Mouse (Mus musculus): ENCODE data around the gene Ephx1. TPM values are rescaled to one million over a fixed set of nuclear protein-coding genes. Genes with fewer than 3 reads are reported as not detected.

The Ephx1 gene
- total and polyA plus RNA-seq, 2 experiments from 2014 or later = 13.3 to 15.2 TPM

- ATAC-seq = no peak
These were observed 74.3 kb downstream of the Ephx1 start for GRCm38 (mm10) chr1:180946448-180946847.

GRCm38 (mm10) chr1:180945001-180945980, 75.4 kb downstream of the Ephx1 start:
- H3K27ac ChIP-seq = no peak overlapping the region
- peaks cover 11% of the 10 kb centered on the region for H3K27me3 ChIP-seq (ENCODE audit: insufficient read depth, low read length)
- H3K4me1 ChIP-seq (ENCODE audit: insufficient read depth, low read length) = peaks cover 6% of the 10 kb centered on the region; the same call in 1 of the 2 replicates
- no peak overlapping the region for H3K9ac ChIP-seq (replicated peaks; ENCODE audit: low read length)
- peak; percentile 56 for DNase-seq (ENCODE audit: low spot score)
- peak; percentile 82 for ATAC-seq
- H3K36me3 ChIP-seq (ENCODE audit: insufficient read depth, low read length) = no peaks in the 10 kb centered on the region
- 32% methylated on average over 20 of the region's 20 CpGs for WGBS
- no peak for TF ChIP-seq CTCF (IDR thresholded peaks at IDR 0.05; ENCODE audit: low read depth)
- no peaks in the 10 kb centered on the region for H3K9me3 ChIP-seq (ENCODE audit: low read length)
- no peak overlapping the region for H3K4me3 ChIP-seq (ENCODE audit: low read length)
- H3K4me2 ChIP-seq (ENCODE audit: low read depth, low read length) = no peak overlapping the region

More at GRCm38 (mm10) chr1:180946448-180946847, 74.3 kb downstream of the Ephx1 start:
- DNase-seq (ENCODE audit: low spot score) = no peak
- WGBS = 64% methylated on average over 6 of the region's 6 CpGs
- H3K4me1 ChIP-seq (ENCODE audit: insufficient read depth, low read length) = peaks cover 6% of the 10 kb centered on the region; the same call in 1 of the 2 replicates
- H3K36me3 ChIP-seq (ENCODE audit: insufficient read depth, low read length) = no peaks in the 10 kb centered on the region
- H3K27ac ChIP-seq = no peak overlapping the region
- no peaks in the 10 kb centered on the region for H3K9me3 ChIP-seq (ENCODE audit: low read length)
- H3K27me3 ChIP-seq (ENCODE audit: insufficient read depth, low read length) = peaks cover 7% of the 10 kb centered on the region; the same call in 1 of the 2 replicates
- H3K9ac ChIP-seq (replicated peaks; ENCODE audit: low read length) = no peak overlapping the region
- no peak overlapping the region for H3K4me2 ChIP-seq (ENCODE audit: low read depth, low read length)
- TF ChIP-seq CTCF (IDR thresholded peaks at IDR 0.05; ENCODE audit: low read depth) = no peak
- no peak overlapping the region for H3K4me3 ChIP-seq (ENCODE audit: low read length)

- Histone ChIP-seq H3K27ac (no peak overlapping the region), H3K9ac (replicated peaks; ENCODE audit: low read length) (no peak overlapping the region), H3K4me2 (ENCODE audit: low read depth, low read length) (no peak overlapping the region), H3K9me3 (ENCODE audit: low read length) (no peaks in the 10 kb centered on the region), H3K4me3 (ENCODE audit: low read length) (no peak overlapping the region), H3K36me3 (ENCODE audit: insufficient read depth, low read length) (no peaks in the 10 kb centered on the region), H3K4me1 (ENCODE audit: insufficient read depth, low read length) (peaks cover 6% of the 10 kb centered on the region; the same call in 1 of the 2 replicates), H3K27me3 (ENCODE audit: insufficient read depth, low read length) (peaks cover 11% of the 10 kb centered on the region)
- 83% methylated on average over 4 of the region's 4 CpGs for WGBS
- TF ChIP-seq CTCF (IDR thresholded peaks at IDR 0.05; ENCODE audit: low read depth) = no peak
- ATAC-seq (no peak), DNase-seq (ENCODE audit: low spot score) (no peak)
These were observed 76.2 kb downstream of the Ephx1 start for GRCm38 (mm10) chr1:180944553-180944952.

GRCm38 (mm10) chr1:180943896-180944295, 76.8 kb downstream of the Ephx1 start:
- WGBS = 60% methylated on average over 1 of the region's 1 CpGs
- DNase-seq (ENCODE audit: low spot score) (no peak), ATAC-seq (no peak)
- Histone ChIP-seq H3K36me3 (ENCODE audit: insufficient read depth, low read length) (no peaks in the 10 kb centered on the region), H3K4me1 (ENCODE audit: insufficient read depth, low read length) (peaks cover 6% of the 10 kb centered on the region; the same call in 1 of the 2 replicates), H3K9me3 (ENCODE audit: low read length) (no peaks in the 10 kb centered on the region), H3K4me2 (ENCODE audit: low read depth, low read length) (no peak overlapping the region), H3K27ac (no peak overlapping the region), H3K4me3 (ENCODE audit: low read length) (no peak overlapping the region), H3K27me3 (ENCODE audit: insufficient read depth, low read length) (peaks cover 11% of the 10 kb centered on the region), H3K9ac (replicated peaks; ENCODE audit: low read length) (no peak overlapping the region)
- TF ChIP-seq CTCF (IDR thresholded peaks at IDR 0.05; ENCODE audit: low read depth) = peak; percentile 23; the same call in 1 of the 2 replicates

GRCm38 (mm10) chr1:180943032-180943644, 77.6 kb downstream of the Ephx1 start:
- H3K9me3 ChIP-seq (ENCODE audit: low read length) = no peaks in the 10 kb centered on the region
- H3K9ac ChIP-seq (replicated peaks; ENCODE audit: low read length) = no peak overlapping the region
- DNase-seq (ENCODE audit: low spot score) = no peak
- no peak for ATAC-seq
- H3K27ac ChIP-seq = no peak overlapping the region
- 49% methylated on average over 11 of the region's 11 CpGs for WGBS
- TF ChIP-seq CTCF (IDR thresholded peaks at IDR 0.05; ENCODE audit: low read depth) = no peak
- peaks cover 6% of the 10 kb centered on the region; the same call in 1 of the 2 replicates for H3K4me1 ChIP-seq (ENCODE audit: insufficient read depth, low read length)
- peaks cover 11% of the 10 kb centered on the region for H3K27me3 ChIP-seq (ENCODE audit: insufficient read depth, low read length)
- H3K4me2 ChIP-seq (ENCODE audit: low read depth, low read length) = peak overlapping the region; percentile 74
- H3K4me3 ChIP-seq (ENCODE audit: low read length) = peak overlapping the region; percentile 55
- no peaks in the 10 kb centered on the region for H3K36me3 ChIP-seq (ENCODE audit: insufficient read depth, low read length)

GRCm38 (mm10) chr1:180942166-180943031, 78.3 kb downstream of the Ephx1 start, which contains the start of gene Tmem63a:
TSS of gene Tmem63a (plus strand) at chr1:180942344.
- Histone ChIP-seq H3K27me3 (ENCODE audit: insufficient read depth, low read length) (peaks cover 11% of the 10 kb centered on the region), H3K36me3 (ENCODE audit: insufficient read depth, low read length) (no peaks in the 10 kb centered on the region), H3K9me3 (ENCODE audit: low read length) (no peaks in the 10 kb centered on the region), H3K4me2 (ENCODE audit: low read depth, low read length) (peak within 1 kb of the TSS; percentile 74), H3K4me1 (ENCODE audit: insufficient read depth, low read length) (peaks cover 6% of the 10 kb centered on the region; the same call in 1 of the 2 replicates), H3K27ac (peak within 1 kb of the TSS; percentile 8; the same call in 1 of the 2 replicates), H3K4me3 (ENCODE audit: low read length) (peak within 1 kb of the TSS; percentile 55), H3K9ac (replicated peaks; ENCODE audit: low read length) (peak within 1 kb of the TSS; percentile 31)
- TF ChIP-seq CTCF (IDR thresholded peaks at IDR 0.05; ENCODE audit: low read depth) = no peak
- DNase-seq (ENCODE audit: low spot score) = peak; percentile 59
- under 1% methylated on average over 73 of the region's 73 CpGs for WGBS
- ATAC-seq = peak; percentile 58

All from hindbrain, postnatal 0 days (tissue).